Mouse (Mus musculus): ENCODE measurements at regions not wholly inside any gene's neighbourhood (a gene's known extent, or its start where the extent isn't known, plus 50 kb on each side); places are given as distances from the start of the nearest gene placed in this dataset.

GRCm38 (mm10) chr9:43465731-43466330 is 155.2 kb downstream of the Trim29 start:
- no peak for DNase-seq (ENCODE audit: extremely low spot score, low spot score)

GRCm38 (mm10) chr9:43466883-43467282 is 156.2 kb downstream of the Trim29 start:
- no peak for DNase-seq (ENCODE audit: extremely low spot score, low spot score)

DNA sequence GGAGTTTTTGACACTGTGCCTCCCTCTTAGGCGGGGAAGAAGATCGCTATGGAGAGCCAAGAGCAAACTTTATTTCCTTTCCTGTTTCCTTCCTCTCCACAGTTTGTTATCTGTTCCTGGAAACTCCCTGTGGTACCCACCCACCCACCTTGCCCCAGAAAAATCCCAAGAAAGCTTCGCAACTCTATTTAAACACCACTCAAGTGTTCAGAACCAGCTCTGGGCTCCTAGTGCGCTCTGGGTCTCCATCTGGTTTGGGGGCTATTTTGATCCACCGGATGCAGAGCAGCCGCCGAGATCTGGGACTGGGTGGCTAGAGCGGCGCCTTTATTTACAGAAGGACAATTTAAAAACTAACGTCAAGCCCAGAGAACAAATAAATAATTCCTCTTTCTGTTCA is 158.6 kb downstream of the Trim29 start:
- DNase-seq (ENCODE audit: extremely low spot score, low spot score), result no peak

DNA sequence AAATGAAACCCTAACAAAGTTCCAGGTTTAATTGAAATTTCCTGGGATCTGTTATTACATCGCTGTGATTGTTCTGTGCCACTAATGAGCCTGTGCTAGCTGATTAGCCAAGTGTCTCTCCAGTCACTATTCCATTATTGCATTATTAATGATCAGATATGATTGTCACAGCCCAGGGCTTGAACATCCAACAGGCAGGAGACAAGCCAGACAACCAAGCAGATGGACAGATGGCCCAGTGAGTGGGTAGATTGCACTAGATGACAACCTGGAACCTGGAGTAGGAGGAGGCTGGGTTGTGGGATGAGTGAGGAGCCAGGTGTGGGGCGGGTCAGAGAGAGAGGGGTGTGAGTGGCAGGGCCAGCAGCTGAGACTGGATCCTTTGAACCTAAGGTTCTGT is 161.6 kb downstream of the Trim29 start:
- no peak for DNase-seq (ENCODE audit: extremely low spot score, low spot score)

DNA sequence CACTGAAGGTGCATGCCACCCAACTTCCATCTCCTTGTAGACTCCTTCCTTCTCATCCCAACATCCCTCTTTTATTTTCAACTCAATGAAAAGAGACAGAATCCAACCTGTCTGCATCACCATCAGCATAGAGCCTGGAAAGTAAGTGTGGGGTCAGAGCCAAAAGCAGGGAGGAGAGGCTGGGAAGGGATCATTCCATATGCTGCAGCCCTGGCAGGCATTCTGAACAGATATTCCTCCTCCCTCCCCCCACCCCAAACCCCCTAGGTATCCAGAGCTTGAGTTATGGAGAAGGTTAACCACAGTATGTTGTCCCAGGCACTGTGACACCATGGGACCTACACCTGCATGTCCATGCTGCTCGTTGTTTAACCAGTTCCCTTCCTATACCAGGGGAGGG is 162.5 kb downstream of the Trim29 start:
- DNase-seq (ENCODE audit: extremely low spot score, low spot score), result no peak

DNA sequence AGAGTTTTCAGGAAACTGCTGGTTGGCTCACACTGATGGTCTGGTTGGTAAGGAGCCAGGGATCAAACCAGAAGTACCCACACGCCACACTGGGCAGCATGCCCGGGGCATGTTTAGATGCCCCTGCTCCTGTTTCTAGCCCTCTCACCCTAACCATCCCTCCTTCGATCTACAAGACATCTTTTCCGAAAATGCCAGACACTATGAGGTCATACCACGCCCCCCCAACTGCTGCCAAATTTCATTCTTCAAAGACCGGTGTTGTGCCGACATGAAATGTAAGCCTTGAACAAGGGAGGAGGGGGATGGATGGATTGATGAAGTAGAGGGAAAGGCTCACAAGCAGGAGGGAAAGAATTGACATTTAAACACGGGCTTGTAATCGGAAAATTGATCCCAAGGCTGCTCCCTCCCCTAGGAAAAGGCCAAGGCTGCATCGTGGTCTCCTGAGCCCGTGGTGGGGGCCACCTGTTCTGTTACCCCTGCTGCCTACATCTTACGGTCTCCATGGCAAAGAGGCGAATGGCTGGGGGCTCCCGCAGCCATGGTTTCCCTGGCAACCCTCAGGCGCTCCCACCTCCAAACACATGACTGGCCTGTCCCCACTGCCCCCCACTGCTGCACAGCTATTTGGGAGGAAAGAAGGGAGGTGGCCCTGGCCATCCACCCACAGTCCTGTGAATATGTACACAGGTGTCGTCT is 163.1 kb downstream of the Trim29 start:
- DNase-seq (ENCODE audit: extremely low spot score, low spot score), result no peak

GRCm38 (mm10) chr9:43474303-43474643 is 163.6 kb downstream of the Trim29 start:
- no peak for DNase-seq (ENCODE audit: extremely low spot score, low spot score)

DNA sequence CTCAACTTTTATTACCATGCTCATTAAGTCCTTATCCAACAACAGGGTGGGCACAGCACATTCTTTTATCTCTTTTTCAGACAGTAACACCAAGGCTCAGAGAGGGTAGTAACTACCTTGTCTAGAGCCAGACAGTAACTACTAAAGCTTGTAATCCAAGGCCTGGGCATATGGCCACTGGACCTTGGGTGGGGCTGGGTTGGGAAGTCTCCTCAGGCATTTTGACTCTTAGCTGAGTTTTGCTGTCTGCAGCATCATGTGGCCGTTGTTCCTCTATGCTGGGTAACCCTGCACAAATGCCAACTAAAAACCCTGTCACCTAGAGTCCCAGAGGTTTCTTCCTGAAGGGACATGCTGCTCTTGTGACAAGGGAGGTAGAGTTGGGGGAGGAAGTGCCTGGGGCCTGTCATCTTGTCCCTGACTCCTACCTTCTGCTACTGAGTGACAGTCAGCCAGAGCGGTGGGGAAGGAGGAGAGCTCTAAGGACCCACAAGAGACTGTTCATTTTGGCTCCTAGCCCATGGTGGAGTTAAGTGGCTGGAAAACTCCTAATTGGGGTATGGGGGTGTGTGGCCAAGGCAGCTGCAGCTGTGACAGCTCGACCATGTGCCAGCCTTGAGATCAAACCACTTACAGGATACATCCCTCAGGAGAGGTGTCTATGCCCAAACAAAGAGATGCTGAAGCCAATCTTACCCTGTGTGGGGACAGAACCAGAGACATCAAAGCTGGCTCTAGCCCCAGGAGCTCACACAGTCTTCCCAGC is 170.4 kb downstream of the Trim29 start:
- no peak for DNase-seq (ENCODE audit: extremely low spot score, low spot score)

GRCm38 (mm10) chr9:43482101-43483090 is 171.7 kb downstream of the Trim29 start:
- no peak for DNase-seq (ENCODE audit: extremely low spot score, low spot score)

DNA sequence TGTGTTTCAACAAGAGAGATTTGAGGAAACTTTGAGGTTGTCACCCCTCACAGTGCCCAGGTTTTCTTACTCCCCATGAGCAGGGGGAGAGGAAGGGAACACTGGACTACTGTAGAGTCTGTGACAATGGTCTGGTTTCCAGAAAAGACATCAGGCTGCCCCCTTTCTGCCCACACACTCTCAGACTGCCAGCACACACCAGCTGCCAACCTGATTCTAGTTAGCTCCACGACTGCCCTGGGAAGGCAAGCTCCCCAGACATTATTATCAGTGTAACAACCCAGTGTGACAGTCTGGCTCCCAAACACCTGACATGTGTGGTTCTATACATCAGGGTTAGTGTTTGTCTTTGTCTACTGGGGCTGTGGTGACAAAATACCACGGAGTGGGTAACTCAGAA is 172.5 kb downstream of the Trim29 start:
- no peak for DNase-seq (ENCODE audit: extremely low spot score, low spot score)

- DNase-seq (ENCODE audit: extremely low spot score, low spot score), result no peak
Observed at GRCm38 (mm10) chr9:43483906-43484305, 173.3 kb downstream of the Trim29 start.

GRCm38 (mm10) chr9:43486704-43487103 is 176.1 kb downstream of the Trim29 start:
- DNase-seq (ENCODE audit: extremely low spot score, low spot score), result no peak

DNA sequence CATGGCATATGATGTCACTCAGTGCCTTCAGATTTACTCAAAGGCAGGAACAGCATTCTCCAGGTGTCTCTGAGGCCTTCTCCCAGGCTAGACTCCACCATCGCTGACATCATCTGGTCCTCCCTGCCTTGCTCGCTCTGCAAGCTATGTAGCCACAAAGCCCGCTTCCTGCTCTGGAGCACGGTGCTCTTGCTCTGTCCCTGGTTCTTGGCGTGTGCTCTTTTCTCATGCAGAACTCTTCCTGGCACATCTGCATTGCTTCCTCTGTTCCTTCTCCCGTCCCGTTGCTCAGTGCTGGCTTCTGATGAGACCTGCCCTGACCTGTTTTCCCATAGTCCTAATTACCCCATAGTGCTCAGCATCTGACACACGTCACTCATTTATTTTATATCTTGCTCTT is 178.6 kb downstream of the Trim29 start:
- no peak for DNase-seq (ENCODE audit: extremely low spot score, low spot score)

- DNase-seq (ENCODE audit: extremely low spot score, low spot score), result no peak
Observed at GRCm38 (mm10) chr9:43491024-43491751, 180.5 kb downstream of the Trim29 start.

DNA sequence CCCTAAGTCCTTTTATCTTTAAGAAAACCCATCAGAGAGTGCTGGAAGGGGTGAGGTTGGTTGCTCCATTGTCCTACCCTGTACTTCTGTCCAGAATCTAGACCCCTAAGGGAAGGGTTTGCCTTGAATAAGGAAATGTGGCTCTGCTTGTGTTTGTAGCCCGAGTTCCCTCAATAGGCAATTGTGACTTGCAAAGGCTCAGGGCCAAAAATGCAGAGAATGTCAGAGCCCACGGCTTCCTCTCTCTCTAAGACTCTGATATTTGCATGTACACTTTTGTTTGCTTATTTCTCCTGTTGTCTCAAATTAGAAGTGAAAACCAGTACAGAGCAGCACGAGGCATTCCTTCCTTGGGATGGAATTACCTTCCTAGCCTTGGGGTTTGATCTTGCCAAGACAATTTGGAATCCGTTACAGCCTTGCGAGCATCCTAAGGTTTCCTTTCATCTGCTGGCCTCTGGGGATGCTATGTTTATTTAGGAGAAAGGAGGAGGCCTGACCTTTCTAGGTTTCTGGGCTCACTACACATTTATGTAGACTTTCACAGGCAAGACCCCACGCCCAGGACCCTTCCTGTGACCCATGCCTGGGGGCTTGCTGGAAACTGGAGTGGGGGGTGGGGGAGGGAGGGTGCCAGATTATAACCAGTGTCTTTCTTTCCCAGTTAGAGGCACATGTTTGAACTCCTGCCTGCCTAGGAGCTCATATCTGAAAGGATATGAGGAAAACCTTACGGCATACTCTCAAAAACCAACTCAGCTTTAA is 181.8 kb downstream of the Trim29 start:
- DNase-seq (ENCODE audit: extremely low spot score, low spot score), result no peak

DNA sequence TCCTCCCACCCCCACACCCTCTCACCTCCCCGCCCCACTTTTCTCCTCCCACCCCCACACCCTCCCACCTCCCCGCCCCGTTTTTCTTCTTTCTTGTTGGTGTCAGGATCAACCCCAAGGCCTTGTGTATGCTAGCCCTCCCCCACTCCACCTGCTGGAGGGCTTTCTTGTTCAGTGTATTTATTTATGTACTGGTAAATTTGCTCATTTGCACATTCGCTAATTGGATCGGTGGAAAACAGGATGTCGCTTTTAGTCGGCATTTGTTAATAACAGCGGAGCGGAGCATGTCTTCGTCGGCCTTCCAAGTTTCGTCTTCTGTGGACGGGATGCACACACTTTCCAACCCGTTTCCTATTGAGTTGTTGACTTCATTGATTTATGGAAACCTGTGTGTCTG is 187.9 kb downstream of the Trim29 start:
- DNase-seq (ENCODE audit: extremely low spot score, low spot score), result no peak

DNA sequence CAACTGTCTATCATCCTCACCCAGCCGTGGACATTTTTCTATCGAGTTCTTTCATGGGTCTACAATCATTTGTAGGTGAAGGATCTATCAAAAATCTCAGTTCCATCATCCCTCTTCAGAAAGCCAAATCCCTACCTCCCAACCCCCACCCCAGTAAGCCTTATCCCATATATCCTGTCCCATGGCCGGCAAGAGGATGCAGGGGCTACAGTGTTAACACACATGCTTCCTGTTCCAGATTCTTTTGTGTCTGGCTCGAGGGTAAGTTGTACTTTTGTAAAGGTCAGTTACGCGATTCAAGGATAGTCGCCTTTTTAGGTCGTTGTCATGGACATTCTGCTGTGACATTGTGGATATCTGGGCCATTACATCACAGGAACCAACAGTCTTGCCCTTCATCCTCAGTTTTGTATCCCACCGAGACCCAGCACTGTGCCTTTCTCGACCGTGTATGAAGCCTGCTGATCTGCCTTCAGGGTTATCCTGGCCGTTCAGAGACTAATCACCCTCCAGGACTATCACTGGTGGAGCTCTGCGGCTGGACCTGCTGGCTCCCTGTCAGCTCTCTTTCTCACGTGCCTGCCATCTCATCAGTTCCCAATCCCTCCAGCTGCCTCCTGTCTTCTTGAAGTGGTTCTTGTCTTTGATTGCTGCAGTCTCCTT is 193.8 kb downstream of the Trim29 start:
- no peak for DNase-seq (ENCODE audit: extremely low spot score, low spot score)

GRCm38 (mm10) chr9:43505856-43506255 is 195.2 kb downstream of the Trim29 start:
- DNase-seq (ENCODE audit: extremely low spot score, low spot score), result no peak

- DNase-seq (ENCODE audit: extremely low spot score, low spot score), result no peak
Observed at GRCm38 (mm10) chr9:43506276-43506675, 195.6 kb downstream of the Trim29 start.

- no peak for DNase-seq (ENCODE audit: extremely low spot score, low spot score)
Observed at GRCm38 (mm10) chr9:43512806-43513205, 202.2 kb downstream of the Trim29 start.
